Mouse (Mus musculus) limb, embryonic 15.5 days (tissue): Measurements from ENCODE around the gene Timd2. TPM values are rescaled to one million over a fixed set of nuclear protein-coding genes. Genes with fewer than 3 reads are reported as not detected.
"Not testable (repeated sequence)": the region's sequence is repeated elsewhere in the genome, so short reads cannot be mapped to it uniquely, and the experiment has no call there.

ENCODE experiments used
- ATAC-seq: fragments of 200-750 bp; cut with Nextera tagmentation; 2 replicates; pipeline ENCODE4 v1.8.0; 2017; ENCODE audit warnings: low read depth, moderate TSS enrichment; ENCODE audit not compliant: insufficient number of reproducible peaks, low FRiP score, low TSS enrichment
- H3K27ac ChIP-seq: fragments of 300-500 bp; sonication (generic); 2 replicates; pipeline ENCODE4 v1.5.1; 2015; ENCODE audit warnings: moderate library complexity, mild to moderate bottlenecking, inconsistent platforms
- H3K27me3 ChIP-seq: fragments of 300-500 bp; sonication (generic); 2 replicates; pipeline ENCODE4 v1.6.1; 2015; ENCODE audit warnings: inconsistent platforms
- H3K36me3 ChIP-seq: fragments of 300-500 bp; sonication (generic); 2 replicates; pipeline ENCODE4 v1.6.1; 2015; ENCODE audit warnings: inconsistent platforms
- H3K4me1 ChIP-seq: fragments of 300-500 bp; sonication (generic); 2 replicates; pipeline ENCODE4 v1.6.1; 2015; ENCODE audit warnings: inconsistent platforms
- H3K4me2 ChIP-seq: fragments of 300-500 bp; sonication (generic); 2 replicates; pipeline ENCODE4 v1.6.1; 2015; ENCODE audit warnings: mild to moderate bottlenecking, inconsistent platforms
- H3K4me3 ChIP-seq: fragments of 300-500 bp; sonication (generic); 2 replicates; pipeline ENCODE4 v1.5.1; 2015; ENCODE audit warnings: mild to moderate bottlenecking, inconsistent platforms
- H3K9ac ChIP-seq: fragments of 300-500 bp; sonication (generic); 2 replicates; pipeline ENCODE4 v1.6.1; 2015; ENCODE audit warnings: inconsistent platforms
- H3K9me3 ChIP-seq: fragments of 300-500 bp; sonication (generic); 2 replicates; pipeline ENCODE4 v1.6.1; 2016; ENCODE audit warnings: inconsistent platforms
- WGBS: fragments of 180-500 bp; shearing (Covaris S2); methylation state at CpG from one replicate; pipeline ENCODE4 v1.1.7; 2015; 5-methylcytosine and 5-hydroxymethylcytosine counted together
- polyA plus RNA-seq: library from polyadenylated mRNA; unstranded; fragments of >200 nt; fragmentation: Nextera tagmentation; extraction: Ambion mirVana; gene quantifications from 2 replicates; pipeline ENCODE4 v1.2.1, GENCODE M21; 2015

Timd2 gene
- polyA plus RNA-seq, 1 experiment from 2014 or later: 0.14 TPM

DNA sequence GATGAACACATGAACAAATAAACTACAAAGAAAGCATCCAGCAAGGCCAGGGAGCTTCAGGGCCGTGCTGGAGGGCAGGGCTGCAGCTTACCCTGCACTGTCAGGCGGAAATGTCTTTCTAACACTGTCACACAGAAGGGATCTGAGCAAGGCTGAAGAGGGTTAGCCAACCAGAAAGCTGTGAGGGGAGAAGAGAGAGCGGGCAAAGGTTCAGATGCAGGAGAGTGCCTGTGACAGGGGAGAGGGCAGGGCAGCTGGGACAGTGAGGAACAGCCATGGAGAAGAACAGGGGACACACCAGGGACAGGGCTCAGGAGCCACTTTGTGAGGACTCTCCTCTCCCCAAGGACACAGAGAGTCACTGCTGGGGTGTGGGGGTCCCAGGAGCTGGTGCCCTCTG, 57.2 kb downstream of the Timd2 start:
- not testable (repeated sequence) for H3K9me3 ChIP-seq, ATAC-seq, H3K27me3 ChIP-seq, H3K36me3 ChIP-seq, H3K4me2 ChIP-seq, H3K27ac ChIP-seq, H3K9ac ChIP-seq, H3K4me1 ChIP-seq, H3K4me3 ChIP-seq
- 51% methylated on average over 3 of the region's 3 CpGs for WGBS

GRCm38 (mm10) chr11:46644824-46645223, 62.0 kb downstream of the Timd2 start:
- ATAC-seq: no peak
- Histone ChIP-seq H3K4me2 (no peak overlapping the region), H3K27me3 (no peaks in the 10 kb centered on the region), H3K4me3 (no peak overlapping the region), H3K9me3 (no peaks in the 10 kb centered on the region), H3K9ac (no peak overlapping the region), H3K27ac (no peak overlapping the region), H3K36me3 (no peaks in the 10 kb centered on the region), H3K4me1 (no peaks in the 10 kb centered on the region)
- 67% methylated on average over 1 of the region's 1 CpGs for WGBS

- Histone ChIP-seq H3K4me2 (no peak overlapping the region), H3K27ac (no peak overlapping the region), H3K4me3 (no peak overlapping the region), H3K36me3 (no peaks in the 10 kb centered on the region), H3K4me1 (no peaks in the 10 kb centered on the region), H3K27me3 (no peaks in the 10 kb centered on the region), H3K9ac (no peak overlapping the region), H3K9me3 (no peaks in the 10 kb centered on the region)
- no peak for ATAC-seq
- 82% methylated on average over 3 of the region's 3 CpGs for WGBS
Observed at GRCm38 (mm10) chr11:46636568-46636967, 70.3 kb downstream of the Timd2 start.

DNA sequence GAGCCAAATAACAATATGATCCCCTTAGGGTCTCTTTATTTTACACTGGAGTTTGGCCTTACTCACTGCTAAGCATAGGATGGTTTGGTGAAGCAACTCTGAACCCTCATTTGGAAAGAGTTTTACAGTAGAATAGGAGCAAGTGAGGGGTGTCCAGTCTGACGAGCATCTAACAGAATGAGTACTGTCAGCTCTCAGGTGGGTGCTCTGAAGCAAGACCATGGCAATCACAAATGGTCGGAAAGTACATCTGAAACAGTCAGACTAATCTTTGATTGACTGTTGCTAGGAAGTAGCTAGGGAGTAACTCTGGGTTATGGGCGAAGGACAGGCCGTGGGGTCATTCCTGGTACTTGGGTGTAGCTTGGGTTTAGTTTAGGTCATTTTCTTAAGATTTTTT, 71.3 kb downstream of the Timd2 start:
- H3K36me3 ChIP-seq, H3K4me2 ChIP-seq, H3K27ac ChIP-seq, H3K4me1 ChIP-seq, H3K27me3 ChIP-seq, H3K4me3 ChIP-seq, ATAC-seq, H3K9me3 ChIP-seq, H3K9ac ChIP-seq: not testable (repeated sequence)
- WGBS: 90% methylated on average over 4 of the region's 4 CpGs

DNA sequence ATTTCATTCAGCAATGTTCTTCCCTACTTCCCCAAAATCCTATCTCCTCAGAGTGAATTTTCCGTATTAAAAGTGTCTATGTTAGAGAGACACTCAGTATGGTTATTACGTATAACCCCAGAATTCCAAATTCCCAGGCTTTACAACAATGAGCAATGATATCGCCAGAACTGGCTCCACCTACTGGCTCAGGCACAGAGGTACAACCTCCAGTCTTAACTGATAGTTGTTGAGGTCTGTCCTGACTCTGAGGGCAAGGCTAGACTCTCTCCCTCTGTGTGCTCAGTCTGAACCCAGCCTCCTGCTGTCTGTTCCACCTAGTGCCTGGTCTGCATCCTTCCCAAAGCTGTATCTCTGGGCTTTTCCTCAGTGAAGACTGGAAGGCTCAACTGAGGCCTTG, 75.2 kb downstream of the Timd2 start:
- ATAC-seq: no peak
- Histone ChIP-seq H3K4me3 (no peak overlapping the region), H3K9ac (no peak overlapping the region), H3K4me2 (no peak overlapping the region), H3K27me3 (no peaks in the 10 kb centered on the region), H3K9me3 (no peaks in the 10 kb centered on the region), H3K36me3 (no peaks in the 10 kb centered on the region), H3K27ac (no peak overlapping the region), H3K4me1 (no peaks in the 10 kb centered on the region)
- 26% methylated on average over 3 of the region's 3 CpGs for WGBS

DNA sequence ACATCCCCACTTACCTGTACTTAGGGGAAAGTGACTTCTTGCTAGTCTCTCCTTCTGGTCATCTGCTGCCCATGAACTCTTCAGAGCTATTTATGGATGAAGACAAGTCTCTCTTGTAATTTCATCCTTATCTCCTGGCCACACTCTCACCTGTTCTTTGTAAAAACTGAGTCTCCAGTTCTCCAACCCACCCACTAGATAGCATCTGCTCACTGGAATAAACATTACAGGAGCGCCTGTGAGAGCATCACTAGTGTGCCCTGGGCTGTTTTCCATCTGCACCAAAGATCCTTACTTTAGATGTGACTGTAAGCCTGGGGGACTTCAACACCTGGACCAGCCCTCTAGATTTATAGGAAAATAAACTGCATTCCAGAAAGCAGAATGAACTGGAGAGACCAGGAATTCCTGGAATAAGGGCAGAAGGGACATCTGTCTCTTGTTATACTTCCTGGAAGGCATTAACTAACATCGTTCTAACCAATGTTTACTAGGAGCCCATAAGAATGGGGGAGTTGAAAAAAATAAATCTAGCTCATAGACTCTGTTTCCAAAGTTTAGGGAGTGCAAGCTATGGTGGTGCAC, 77.6 kb downstream of the Timd2 start, which contains the start of gene Dppa1:
TSS of gene Dppa1 (minus strand) at position 51 of the 585 bp plus-strand sequence.
- Histone ChIP-seq H3K27ac (no peak within 1 kb of the TSS), H3K36me3 (no peaks in the 10 kb centered on the region), H3K4me2 (no peak within 1 kb of the TSS), H3K4me3 (no peak within 1 kb of the TSS), H3K4me1 (no peaks in the 10 kb centered on the region), H3K9ac (no peak within 1 kb of the TSS), H3K9me3 (no peaks in the 10 kb centered on the region), H3K27me3 (no peaks in the 10 kb centered on the region)
- no peak for ATAC-seq
- 14% methylated on average over 2 of the region's 2 CpGs for WGBS

DNA sequence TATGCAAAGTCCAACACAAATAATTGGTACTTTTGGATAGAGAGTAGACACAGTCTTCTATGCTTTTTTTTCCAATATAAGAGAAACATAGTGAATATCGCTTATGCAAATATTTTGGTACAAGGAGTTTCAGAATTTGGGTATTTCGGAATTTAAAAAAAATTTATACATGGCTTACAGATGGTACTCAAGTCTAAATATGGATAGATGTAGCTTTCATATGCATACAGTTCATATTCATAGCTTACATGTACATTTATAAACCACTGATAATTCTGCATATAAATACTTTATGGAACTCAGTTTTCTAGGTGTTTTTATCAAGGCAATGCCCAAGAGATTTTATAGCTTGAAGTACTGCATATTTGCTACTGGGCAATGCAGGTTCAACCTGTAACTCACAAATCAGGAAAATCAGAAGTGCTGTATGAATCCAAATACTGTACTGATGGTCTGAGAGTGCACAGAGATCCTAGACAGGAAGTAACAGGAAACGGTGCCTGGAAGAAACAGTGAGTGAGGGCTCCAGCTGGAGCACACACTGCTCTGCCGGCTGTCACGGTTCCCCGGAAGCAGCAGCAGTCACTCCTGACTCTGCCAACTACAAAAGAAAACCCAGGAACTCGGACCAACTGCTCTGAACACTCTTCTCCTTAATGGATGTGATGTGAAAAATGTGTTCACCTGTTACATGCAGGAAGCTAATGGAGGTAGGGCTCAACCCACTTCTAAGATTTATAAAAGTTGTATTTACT, 86.3 kb downstream of the Timd2 start:
- no peak overlapping the region for H3K4me2 ChIP-seq
- H3K9me3 ChIP-seq: no peaks in the 10 kb centered on the region
- H3K27ac ChIP-seq: no peak overlapping the region
- H3K27me3 ChIP-seq: no peaks in the 10 kb centered on the region
- no peak overlapping the region for H3K9ac ChIP-seq
- H3K4me3 ChIP-seq: no peak overlapping the region
- H3K4me1 ChIP-seq: no peaks in the 10 kb centered on the region
- WGBS: 57% methylated on average over 7 of the region's 7 CpGs
- no peaks in the 10 kb centered on the region for H3K36me3 ChIP-seq
- ATAC-seq: no peak

DNA sequence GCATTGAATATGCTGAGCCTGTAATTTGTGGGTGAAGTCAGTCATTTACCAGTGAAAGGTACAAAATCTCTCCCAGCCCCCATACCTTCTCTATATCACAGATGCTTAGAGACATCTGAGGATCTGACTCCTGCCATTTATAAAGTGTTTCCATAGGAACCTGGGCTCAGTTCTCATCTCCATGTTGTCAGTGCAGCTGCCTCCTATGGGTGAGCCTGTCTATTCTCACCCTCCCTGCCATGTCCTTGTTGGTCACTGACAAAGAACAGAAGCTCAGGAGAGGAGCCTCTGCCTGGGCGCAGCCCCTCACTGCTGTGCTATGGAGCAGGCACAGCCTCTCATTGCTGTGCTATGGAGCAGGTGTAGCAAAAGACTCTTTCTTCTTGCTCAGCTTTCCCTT, 86.9 kb downstream of the Timd2 start:
- no peaks in the 10 kb centered on the region for H3K4me1 ChIP-seq
- no peak overlapping the region for H3K4me2 ChIP-seq
- H3K9me3 ChIP-seq: no peaks in the 10 kb centered on the region
- ATAC-seq: no peak
- no peaks in the 10 kb centered on the region for H3K36me3 ChIP-seq
- WGBS: 92% methylated on average over 1 of the region's 1 CpGs
- H3K27ac ChIP-seq: no peak overlapping the region
- H3K4me3 ChIP-seq: no peak overlapping the region
- H3K9ac ChIP-seq: no peak overlapping the region
- no peaks in the 10 kb centered on the region for H3K27me3 ChIP-seq

Other genes starting within 250 kb of the Timd2 start
- gene Gm12169, start 182.8 kb downstream of the Timd2 start, polyA plus RNA-seq: not detected in 2 replicates
- 0.09 TPM in 1 of 2 replicates, not detected in the other for gene BC053393, start 135.5 kb downstream of the Timd2 start, polyA plus RNA-seq
- gene Dppa1, start 77.8 kb downstream of the Timd2 start, polyA plus RNA-seq: not detected in 2 replicates
- 0.65 and 0.78 TPM in 2 replicates for gene Havcr1, start 28.0 kb upstream of the Timd2 start, polyA plus RNA-seq
- 0.17 and 0.22 TPM in 2 replicates for gene Timd4, start 103.7 kb upstream of the Timd2 start, polyA plus RNA-seq